Mouse (Mus musculus) heart, embryonic 14.5 days (tissue): ENCODE measurements around the gene Zfp982. TPM values are rescaled to one million over a fixed set of nuclear protein-coding genes. Genes with fewer than 3 reads are reported as not detected.

ENCODE experiments used
- polyA plus RNA-seq: library from polyadenylated mRNA; unstranded; fragments of >200 nt; fragmentation: Nextera tagmentation; extraction: Ambion mirVana; gene quantifications from 2 replicates; pipeline ENCODE4 v1.2.1, GENCODE M21; 2014

Gene Zfp982
- polyA plus RNA-seq, 1 experiment from 2014 or later = 8.8 TPM

Other genes starting within 250 kb of the Zfp982 start
- gene Zfp988, start 186.7 kb upstream of the Zfp982 start, polyA plus RNA-seq = not detected in 2 replicates
- 0.19 TPM in 1 of 2 replicates, not detected in the other for gene Zfp978, start 131.1 kb upstream of the Zfp982 start, polyA plus RNA-seq
- gene Gm16503, start 47.8 kb downstream of the Zfp982 start, polyA plus RNA-seq = 0.32 and 0.36 TPM in 2 replicates
- gene Zfp985, start 60.9 kb downstream of the Zfp982 start, polyA plus RNA-seq = not detected in 2 replicates
- 3.5 and 4.1 TPM in 2 replicates for gene Zfp979, start 150.1 kb downstream of the Zfp982 start, polyA plus RNA-seq
- gene Zfp534, start 210.1 kb downstream of the Zfp982 start, polyA plus RNA-seq = not detected in 2 replicates